Mouse (Mus musculus) liver, postnatal 0 days (tissue): ENCODE data around the gene Dscaml1. TPM values are rescaled to one million over a fixed set of nuclear protein-coding genes. Genes with fewer than 3 reads are reported as not detected.

Source experiments
- ATAC-seq: fragments of 200-750 bp; cut with Nextera tagmentation; 2 replicates; pipeline ENCODE4 v1.8.0; 2017; ENCODE audit warnings: mild to moderate bottlenecking, moderate library complexity
- DNase-seq: peaks from one replicate; pipeline ENCODE4 v3.0.0-alpha.2; 2016
- H3K27ac ChIP-seq: fragments of 300-500 bp; sonication (generic); 2 replicates; pipeline ENCODE4 v1.5.1; 2014; ENCODE audit warnings: antibody characterized with exemption, moderate library complexity, mild to moderate bottlenecking, low read depth
- H3K27me3 ChIP-seq: fragments of 300-500 bp; sonication (generic); 2 replicates; pipeline ENCODE4 v1.6.1; 2014; ENCODE audit warnings: low read length, control low read depth, mixed read lengths; ENCODE audit not compliant: insufficient read depth
- H3K36me3 ChIP-seq: fragments of 300-500 bp; sonication (generic); replicated peaks from 2 replicates; pipeline ENCODE4 v1.6.1; 2014; ENCODE audit warnings: mild to moderate bottlenecking, control low read depth, low read length, moderate library complexity, mixed read lengths; ENCODE audit not compliant: insufficient read depth
- H3K4me1 ChIP-seq: fragments of 300-500 bp; sonication (generic); 2 replicates; pipeline ENCODE4 v1.6.1; 2014; ENCODE audit warnings: antibody characterized with exemption, mild to moderate bottlenecking, control low read depth; ENCODE audit not compliant: insufficient read depth
- H3K4me2 ChIP-seq: fragments of 300-500 bp; sonication (generic); 2 replicates; pipeline ENCODE4 v1.6.1; 2014; ENCODE audit warnings: low read depth, mild to moderate bottlenecking, low read length, moderate library complexity, mixed read lengths
- H3K4me3 ChIP-seq: fragments of 300-500 bp; sonication (generic); 2 replicates; pipeline ENCODE4 v1.5.1; 2014; ENCODE audit warnings: low read depth, low read length
- H3K9ac ChIP-seq: fragments of 300-500 bp; sonication (generic); replicated peaks from 2 replicates; pipeline ENCODE4 v1.6.1; 2014; ENCODE audit warnings: mild to moderate bottlenecking, moderate library complexity
- H3K9me3 ChIP-seq: fragments of 300-500 bp; sonication (generic); 2 replicates; pipeline ENCODE4 v1.6.1; 2016; ENCODE audit warnings: mild to moderate bottlenecking, control low read depth, low read length, mixed read lengths
- CTCF ChIP-seq: sonication (generic); IDR thresholded peaks from 2 replicates; pipeline ENCODE4 v1.5.1; 2016; ENCODE audit warnings: antibody characterized with exemption, low read depth
- EP300 ChIP-seq: IDR thresholded peaks from 2 replicates; pipeline ENCODE4 v1.6.1; 2016; ENCODE audit warnings: antibody characterized with exemption, low read depth, mild to moderate bottlenecking
- WGBS: fragments of 180-500 bp; shearing (Covaris S2); extraction: QIAGEN DNeasy Blood & Tissue Kit; methylation state at CpG from one replicate; pipeline ENCODE4 v1.1.7; 2014; ENCODE audit not compliant: insufficient replicate concordance; 5-methylcytosine and 5-hydroxymethylcytosine counted together
- polyA plus RNA-seq: library from polyadenylated mRNA; unstranded; fragments of >200 nt; fragmentation: Nextera tagmentation; extraction: Ambion mirVana; gene quantifications from 2 replicates; pipeline ENCODE4 v1.2.1, GENCODE M21; 2015

Gene Dscaml1
- polyA plus RNA-seq, 1 experiment from 2014 or later = not detected

DNA sequence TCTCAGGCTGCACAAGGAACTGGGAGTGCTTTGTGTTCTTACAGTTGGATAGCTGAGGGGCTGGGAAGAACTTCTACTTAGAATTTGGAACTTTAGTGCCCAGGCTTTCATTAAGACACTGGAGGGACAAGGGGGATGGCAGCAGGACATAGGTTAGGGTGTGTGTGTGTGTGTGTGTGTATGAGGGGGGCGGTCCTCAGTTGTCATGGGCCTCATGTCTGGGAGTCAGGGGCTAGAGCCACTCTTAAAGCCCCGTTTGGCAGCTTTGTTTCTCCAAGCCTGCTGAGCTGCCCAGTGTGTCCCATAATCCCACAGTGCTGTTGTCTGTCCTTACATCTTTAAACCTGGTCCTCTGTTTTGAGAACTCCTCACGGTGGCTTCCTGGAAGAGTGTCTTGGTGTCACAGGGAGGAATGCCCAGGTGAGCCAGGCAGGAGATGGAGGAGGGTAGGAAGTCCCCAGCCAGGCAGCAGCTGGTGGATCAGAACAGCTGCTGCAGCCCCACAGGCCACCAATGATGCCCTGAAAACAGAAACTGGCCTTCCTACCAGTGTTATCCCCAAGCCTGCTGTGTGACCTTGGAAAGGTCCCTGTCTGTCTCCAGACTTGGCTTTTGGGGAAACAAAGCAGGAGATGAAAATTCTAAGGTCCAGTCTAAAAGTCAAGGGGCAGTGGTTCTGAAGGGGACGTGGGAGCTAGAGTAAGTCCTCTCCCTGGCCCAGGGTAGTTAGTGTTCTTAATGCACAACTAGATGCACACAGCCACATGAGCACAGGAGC is 13.5 kb upstream of the Dscaml1 start:
- no peak overlapping the region for H3K9ac ChIP-seq
- no peak for TF ChIP-seq EP300
- 72% methylated on average over 4 of the region's 4 CpGs for WGBS
- H3K27ac ChIP-seq = no peak overlapping the region
- no peaks in the 10 kb centered on the region for H3K9me3 ChIP-seq
- no peak overlapping the region for H3K4me2 ChIP-seq
- no peak overlapping the region for H3K4me3 ChIP-seq
- H3K27me3 ChIP-seq = 0 out of 2 replicates have a peak, but pooled peaks cover 2% of the 10 kb centered on the region
- DNase-seq (no peak), ATAC-seq (no peak)
- no peaks in the 10 kb centered on the region for H3K36me3 ChIP-seq
- H3K4me1 ChIP-seq = peaks cover 7% of the 10 kb centered on the region

DNA sequence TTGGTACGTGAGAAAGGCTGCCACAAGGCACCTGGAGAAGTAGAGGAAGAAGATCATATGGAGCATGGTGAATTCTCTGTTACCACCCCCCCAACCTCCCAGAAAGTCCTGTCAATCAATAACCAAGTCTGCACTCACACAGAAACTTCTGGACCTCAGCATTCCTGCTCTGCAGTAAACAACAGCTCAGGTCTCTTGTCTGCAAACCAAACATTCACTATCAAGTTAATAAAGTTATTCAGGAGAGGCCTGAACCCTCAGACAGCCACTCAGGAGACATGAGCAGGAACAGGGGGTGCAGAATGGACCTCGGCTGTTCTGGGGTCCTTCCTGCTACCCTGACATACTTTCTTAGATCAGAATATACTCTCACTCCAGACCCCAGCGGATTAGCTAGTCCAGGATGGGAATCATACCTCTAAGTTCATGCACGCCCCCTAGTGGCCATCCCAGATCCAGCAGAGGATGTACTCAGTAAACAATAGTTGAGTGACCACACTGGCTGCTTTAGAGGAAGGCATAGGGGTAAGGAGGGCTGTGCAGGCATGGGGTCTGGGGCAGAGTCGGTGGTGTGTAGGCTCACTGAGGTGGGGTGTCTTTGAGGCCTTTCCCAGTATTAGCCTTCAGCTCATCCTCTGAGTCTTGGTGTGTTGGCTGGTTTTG is 12.8 kb upstream of the Dscaml1 start:
- no peak overlapping the region for H3K9ac ChIP-seq
- DNase-seq (peak; percentile 58), ATAC-seq (no peak)
- 58% methylated on average over 5 of the region's 5 CpGs for WGBS
- peaks cover 4% of the 10 kb centered on the region for H3K4me1 ChIP-seq
- H3K4me2 ChIP-seq = no peak overlapping the region
- TF ChIP-seq CTCF (peak; percentile 68), EP300 (no peak)
- H3K4me3 ChIP-seq = no peak overlapping the region
- 0 out of 2 replicates have a peak, but pooled peaks cover 2% of the 10 kb centered on the region for H3K27me3 ChIP-seq
- H3K27ac ChIP-seq = no peak overlapping the region
- no peaks in the 10 kb centered on the region for H3K36me3 ChIP-seq
- H3K9me3 ChIP-seq = no peaks in the 10 kb centered on the region

DNA sequence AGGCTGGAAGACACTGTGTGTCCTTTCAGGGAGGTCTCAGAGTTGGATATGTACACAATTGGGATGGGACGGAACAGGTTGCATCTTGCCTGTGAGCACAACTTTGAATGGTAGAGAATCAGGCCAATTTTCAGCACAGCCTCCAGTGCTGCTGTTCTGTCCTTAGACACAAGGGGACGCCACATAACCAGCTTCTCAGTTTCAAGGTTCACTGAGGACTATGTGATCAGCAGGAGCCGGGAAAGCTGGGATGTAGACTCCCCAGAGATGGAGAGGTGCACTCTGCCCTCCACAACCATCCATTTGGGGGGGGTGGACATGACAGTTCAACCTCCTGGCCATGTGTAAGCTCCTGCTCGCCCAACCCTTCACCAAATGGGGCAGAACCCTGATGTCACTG is 10.5 kb upstream of the Dscaml1 start:
- Histone ChIP-seq H3K4me2 (no peak overlapping the region), H3K27ac (no peak overlapping the region), H3K4me3 (no peak overlapping the region), H3K36me3 (no peaks in the 10 kb centered on the region), H3K27me3 (no peaks in the 10 kb centered on the region), H3K4me1 (peaks cover 4% of the 10 kb centered on the region), H3K9me3 (no peaks in the 10 kb centered on the region), H3K9ac (no peak overlapping the region)
- 44% methylated on average over 4 of the region's 4 CpGs for WGBS
- ATAC-seq = no peak
- no peak for DNase-seq
- TF ChIP-seq CTCF (peak; percentile 66), EP300 (no peak)

DNA sequence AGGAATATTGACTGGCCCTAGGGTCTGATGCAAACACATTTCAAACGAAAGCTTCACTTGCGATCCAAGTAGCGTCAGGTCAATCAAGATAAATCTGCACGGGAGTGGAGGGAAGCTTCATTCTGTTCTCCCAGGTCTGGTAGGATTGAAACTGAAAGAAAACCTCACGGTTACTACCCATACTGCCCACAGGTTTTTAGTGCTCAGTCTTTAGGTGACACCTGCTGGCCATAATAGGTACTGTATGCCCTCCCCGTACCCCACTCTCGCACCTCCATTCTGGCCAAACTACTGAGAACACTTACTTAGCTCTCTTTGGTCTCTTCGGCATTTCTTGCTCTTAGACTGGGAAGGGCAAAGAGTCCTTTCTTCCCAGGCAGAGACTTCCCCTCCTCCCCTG is 9.2 kb upstream of the Dscaml1 start:
- WGBS = 11% methylated on average over 8 of the region's 8 CpGs
- no peak overlapping the region for H3K27ac ChIP-seq
- H3K9ac ChIP-seq = peak overlapping the region; percentile 45; the same call in 1 of the 2 replicates
- H3K9me3 ChIP-seq = no peaks in the 10 kb centered on the region
- H3K4me1 ChIP-seq = no peaks in the 10 kb centered on the region
- peak overlapping the region; percentile 60 for H3K4me2 ChIP-seq
- TF ChIP-seq EP300 (no peak), CTCF (peak; percentile 85)
- peak overlapping the region; percentile 29; the same call in 1 of the 2 replicates for H3K4me3 ChIP-seq
- ATAC-seq (peak; percentile 58; the same call in 1 of the 2 replicates), DNase-seq (peak; percentile 66)
- no peaks in the 10 kb centered on the region for H3K36me3 ChIP-seq
- no peaks in the 10 kb centered on the region for H3K27me3 ChIP-seq

GRCm38 (mm10) chr9:45418252-45418651 is 8.2 kb upstream of the Dscaml1 start:
- no peak overlapping the region for H3K4me3 ChIP-seq
- H3K27me3 ChIP-seq = no peaks in the 10 kb centered on the region
- no peak for TF ChIP-seq CTCF
- no peak for TF ChIP-seq EP300
- no peaks in the 10 kb centered on the region for H3K4me1 ChIP-seq
- no peak overlapping the region for H3K27ac ChIP-seq
- ATAC-seq (no peak), DNase-seq (no peak)
- no peak overlapping the region for H3K4me2 ChIP-seq
- WGBS = 55% methylated on average over 8 of the region's 8 CpGs
- no peaks in the 10 kb centered on the region for H3K9me3 ChIP-seq
- no peak overlapping the region for H3K9ac ChIP-seq
- H3K36me3 ChIP-seq = no peaks in the 10 kb centered on the region

DNA sequence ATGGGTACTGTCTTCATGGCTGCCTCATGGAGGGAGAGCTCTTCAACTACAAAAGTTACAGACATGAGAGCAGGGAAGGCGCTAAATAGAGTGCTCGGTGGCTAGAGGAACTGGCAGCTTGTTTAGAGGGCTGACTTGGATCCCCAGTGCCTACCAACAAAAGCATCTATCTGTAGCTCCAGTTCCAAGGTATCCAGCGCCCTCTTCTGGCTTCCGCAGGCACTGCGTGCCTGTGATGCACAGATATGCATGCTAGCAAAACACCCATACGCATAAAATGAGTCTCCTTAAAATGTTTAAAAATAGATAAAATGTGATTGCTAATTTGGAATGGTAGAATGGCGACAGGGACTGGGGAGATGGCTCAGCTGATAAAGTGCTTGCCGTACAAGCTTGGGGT is 5.2 kb upstream of the Dscaml1 start:
- no peak overlapping the region for H3K4me2 ChIP-seq
- H3K4me1 ChIP-seq = no peaks in the 10 kb centered on the region
- no peak overlapping the region for H3K4me3 ChIP-seq
- ATAC-seq (no peak), DNase-seq (peak; percentile 31)
- H3K9me3 ChIP-seq = no peaks in the 10 kb centered on the region
- no peaks in the 10 kb centered on the region; the same call in 1 of the 2 replicates for H3K27me3 ChIP-seq
- H3K27ac ChIP-seq = no peak overlapping the region
- TF ChIP-seq EP300 (no peak), CTCF (peak; percentile 52)
- no peaks in the 10 kb centered on the region for H3K36me3 ChIP-seq
- H3K9ac ChIP-seq = no peak overlapping the region
- WGBS = 55% methylated on average over 8 of the region's 8 CpGs
